In the genomic region with DNA sequence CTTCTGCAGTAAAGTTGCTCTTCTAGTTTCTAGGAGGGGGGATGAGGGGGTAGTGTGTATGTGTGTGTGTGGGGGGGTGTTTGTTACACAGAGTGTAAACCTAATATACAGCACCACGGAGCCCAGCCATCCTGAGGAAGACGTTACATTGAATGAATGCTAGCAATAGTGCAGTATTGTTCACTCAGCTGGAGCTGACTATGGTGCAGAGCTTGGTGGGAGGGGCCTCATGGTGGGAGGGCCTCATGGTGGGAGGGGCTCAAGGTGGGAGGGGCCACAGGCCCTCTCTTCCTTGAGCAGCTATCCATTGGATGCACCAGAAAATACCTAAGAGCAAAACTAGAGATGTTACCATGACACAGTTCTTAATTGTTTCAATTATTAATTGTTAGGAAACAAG, we compare ENCODE assay signal across 19 mouse cellular contexts.
DNase-seq lines count a peak whose midpoint lies in the region; ATAC-seq lines count a peak whose summit lies in the region.
"Had no signal": no experiment of that assay in that cellular context is flagged by ENCODE, and none has a peak within 500 bp of the region (broad histone marks: within the 10 kb centered on the region; RNA-seq: fewer than 3 reads in every experiment).

No protein-coding gene starts in this region.

- H3K4me3 ChIP-seq in hindbrain, embryonic 16.5 days (ENCODE audit: low read length) = no peak overlapping the region
- no peak overlapping the region for H3K4me3 ChIP-seq in hindbrain, embryonic 11.5 days (ENCODE audit: low read depth, low read length)
- H3K4me3 ChIP-seq in liver, embryonic 11.5 days (ENCODE audit: low read depth, low read length) = no peak overlapping the region
- H3K4me3 ChIP-seq: embryonic facial prominence, embryonic 15.5 days; limb, embryonic 12.5 days had no signal

- intact Hi-C loops in left cerebral cortex, postnatal 25 days (cut with DNase I) = no loop called here

- peaks cover 15% of the 10 kb centered on the region for H3K4me1 ChIP-seq in hindbrain, embryonic 16.5 days (ENCODE audit: control insufficient read depth, insufficient read depth, low read depth, low read length)
- no peaks in the 10 kb centered on the region for H3K4me1 ChIP-seq in hindbrain, embryonic 11.5 days (replicated peaks; ENCODE audit: control insufficient read depth, insufficient read depth, low read length)
- H3K4me1 ChIP-seq in liver, embryonic 11.5 days (replicated peaks; ENCODE audit: control insufficient read depth, insufficient read depth, low read length) = peaks cover 5% of the 10 kb centered on the region; the same call in 1 of the 2 replicates

- H3K9me3 ChIP-seq in hindbrain, embryonic 16.5 days (ENCODE audit: control insufficient read depth, low read length) = no peaks in the 10 kb centered on the region
- H3K9me3 ChIP-seq in hindbrain, embryonic 11.5 days (ENCODE audit: control insufficient read depth, low read length) = no peaks in the 10 kb centered on the region
- no peaks in the 10 kb centered on the region for H3K9me3 ChIP-seq in liver, embryonic 11.5 days (ENCODE audit: control insufficient read depth, low read length)
- H3K9me3 ChIP-seq: embryonic facial prominence, embryonic 15.5 days; limb, embryonic 12.5 days had no signal

- H3K27me3 ChIP-seq in hindbrain, embryonic 16.5 days (replicated peaks; ENCODE audit: control insufficient read depth, insufficient read depth, low read length) = no peaks in the 10 kb centered on the region
- H3K27me3 ChIP-seq in hindbrain, embryonic 11.5 days (ENCODE audit: control insufficient read depth, insufficient read depth, low read length) = no peaks in the 10 kb centered on the region
- no peaks in the 10 kb centered on the region for H3K27me3 ChIP-seq in liver, embryonic 11.5 days (replicated peaks; ENCODE audit: control insufficient read depth, insufficient read depth, low read length)
- H3K27me3 ChIP-seq: CH12.LX; embryonic facial prominence, embryonic 15.5 days; limb, embryonic 12.5 days had no signal

- H3K27ac ChIP-seq in hindbrain, embryonic 16.5 days (ENCODE audit: low read depth, low read length) = no peak overlapping the region
- H3K27ac ChIP-seq in hindbrain, embryonic 11.5 days (ENCODE audit: low read depth, low read length) = no peak overlapping the region
- H3K27ac ChIP-seq in liver, embryonic 11.5 days (ENCODE audit: low read depth, low read length) = no peak overlapping the region
- H3K27ac ChIP-seq: embryonic facial prominence, embryonic 15.5 days; limb, embryonic 12.5 days had no signal

- 67% methylated on average over 2 of the region's 2 CpGs for WGBS in hindbrain, embryonic 16.5 days
- 70% methylated on average over 2 of the region's 2 CpGs for WGBS in hindbrain, embryonic 11.5 days
- 85% methylated on average over 2 of the region's 2 CpGs for WGBS in liver, embryonic 11.5 days

- no peaks in the 10 kb centered on the region for H3K36me3 ChIP-seq in hindbrain, embryonic 16.5 days (ENCODE audit: control insufficient read depth, insufficient read depth, low read length)
- H3K36me3 ChIP-seq in hindbrain, embryonic 11.5 days (ENCODE audit: control insufficient read depth, insufficient read depth, low read length) = no peaks in the 10 kb centered on the region
- H3K36me3 ChIP-seq in liver, embryonic 11.5 days (ENCODE audit: control insufficient read depth, insufficient read depth, low read length) = no peaks in the 10 kb centered on the region
- H3K36me3 ChIP-seq: embryonic facial prominence, embryonic 15.5 days; limb, embryonic 12.5 days had no signal

- H3K4me2 ChIP-seq in hindbrain, embryonic 16.5 days (ENCODE audit: low read length) = no peak overlapping the region
- H3K4me2 ChIP-seq in hindbrain, embryonic 11.5 days (replicated peaks; ENCODE audit: low read depth, low read length) = no peak overlapping the region
- no peak overlapping the region for H3K4me2 ChIP-seq in liver, embryonic 11.5 days
- H3K4me2 ChIP-seq: embryonic facial prominence, embryonic 15.5 days; limb, embryonic 12.5 days had no signal

- ATAC-seq in hindbrain, embryonic 16.5 days = peak; percentile 31; the same call in 1 of the 2 replicates
- no peak for ATAC-seq in hindbrain, embryonic 11.5 days (ENCODE audit: low FRiP score)
- ATAC-seq in liver, embryonic 11.5 days (replicated peaks; ENCODE audit: low FRiP score) = peak; percentile 60; the same call in 1 of the 2 replicates

- no peak overlapping the region for H3K9ac ChIP-seq in hindbrain, embryonic 16.5 days (ENCODE audit: low read depth, low read length)
- no peak overlapping the region for H3K9ac ChIP-seq in hindbrain, embryonic 11.5 days (ENCODE audit: low read depth, low read length)
- no peak overlapping the region for H3K9ac ChIP-seq in liver, embryonic 11.5 days (ENCODE audit: low read depth, low read length)
- H3K9ac ChIP-seq: embryonic facial prominence, embryonic 15.5 days; limb, embryonic 12.5 days had no signal

- DNase-seq in hindbrain, embryonic 11.5 days (ENCODE audit: low spot score) = no peak
- peak; percentile 47 for DNase-seq in thymus, postnatal 4 days
- no peak for DNase-seq in thymus, postnatal 0 days (ENCODE audit: low spot score)
- no peak for DNase-seq in liver, embryonic 11.5 days (ENCODE audit: low spot score)
- no peak for DNase-seq in left cerebral cortex, postnatal 25 days (ENCODE audit: low spot score in 2 of 2)
- DNase-seq in right cerebral cortex, adult 2 months (ENCODE audit: low spot score in 2 of 2) = no peak
- no peak for DNase-seq in neural tube, embryonic 10.5 days (ENCODE audit: extremely low spot score, low spot score)
- DNase-seq: adrenal gland, postnatal 14 days; cerebellum, postnatal 25 days; heart, adult 11 months; heart, postnatal 14 days; kidney, adult 9 months; layer of hippocampus, postnatal 36 days; right cerebral cortex, postnatal 25 days; thymus, postnatal 36 days had no signal
